8 mouse cellular contexts compared by ENCODE assay signal in genomic region chr16:32608712-32609400, GRCm38 (mm10). TPM values are rescaled to one million over a fixed set of nuclear protein-coding genes. Genes with fewer than 3 reads are reported as not detected.
DNase-seq lines count a peak whose midpoint lies in the region; ATAC-seq lines count a peak whose summit lies in the region.

Tfrc (plus strand) TSS chr16:32608920.

- WGBS in forebrain, embryonic 14.5 days, result under 1% methylated on average over 73 of the region's 73 CpGs
- whole genome bisulfite sequencing in neural tube, embryonic 15.5 days, result under 1% methylated on average over 73 of the region's 73 CpGs

- peak within 1 kb of the TSS; percentile 68 for H3K4me2 ChIP-seq in forebrain, embryonic 14.5 days (ENCODE audit: low read length)
- peak within 1 kb of the TSS; percentile 66 for H3K4me2 ChIP-seq in neural tube, embryonic 15.5 days

- H3K36me3 ChIP-seq in forebrain, embryonic 14.5 days (ENCODE audit: control insufficient read depth, insufficient read depth, low read length), result no peaks in the 10 kb centered on the region; the same call in 1 of the 2 replicates
- 0 out of 2 replicates have a peak, but pooled peaks cover 4% of the 10 kb centered on the region for H3K36me3 ChIP-seq in neural tube, embryonic 15.5 days

- intact Hi-C loops in heart, postnatal 14 days (cut with DNase I), result loop anchor here (2.0 kb wide), 1 partner anchor 100 kb away; no protein-coding TSS in a partner anchor

- peak within 1 kb of the TSS; percentile 95 for H3K27ac ChIP-seq in forebrain, embryonic 14.5 days (ENCODE audit: low read depth, low read length)
- peak within 1 kb of the TSS; percentile 96 for H3K27ac ChIP-seq in neural tube, embryonic 15.5 days (replicated peaks)

- peaks cover 9% of the 10 kb centered on the region for H3K4me1 ChIP-seq in forebrain, embryonic 14.5 days (ENCODE audit: control insufficient read depth, insufficient read depth, low read length)
- H3K4me1 ChIP-seq in neural tube, embryonic 15.5 days, result peaks cover 18% of the 10 kb centered on the region

- peak within 1 kb of the TSS; percentile 88 for H3K9ac ChIP-seq in forebrain, embryonic 14.5 days (ENCODE audit: low read length)
- peak within 1 kb of the TSS; percentile 91 for H3K9ac ChIP-seq in neural tube, embryonic 15.5 days (replicated peaks)

- H3K9me3 ChIP-seq in forebrain, embryonic 14.5 days (replicated peaks; ENCODE audit: control insufficient read depth, low read length), result no peaks in the 10 kb centered on the region
- no peaks in the 10 kb centered on the region for H3K9me3 ChIP-seq in neural tube, embryonic 15.5 days (replicated peaks)

- peak within 1 kb of the TSS; percentile 88 for H3K4me3 ChIP-seq in forebrain, embryonic 14.5 days (ENCODE audit: low read depth, low read length)
- peak within 1 kb of the TSS; percentile 92 for H3K4me3 ChIP-seq in neural tube, embryonic 15.5 days (replicated peaks)

- ATAC-seq in forebrain, embryonic 14.5 days, result peak; percentile 99
- ATAC-seq in neural tube, embryonic 15.5 days (ENCODE audit: low FRiP score), result peak; percentile 99

- DNase-seq in ES-CJ7 (ENCODE audit: low read depth, low spot score), result peak; percentile 100
- peak; percentile 98 for DNase-seq in cerebellum, adult 11 months
- peak; percentile 100 for DNase-seq in forebrain, embryonic 14.5 days (ENCODE audit: low spot score)
- peak; percentile 94 for DNase-seq in heart, postnatal 14 days
- DNase-seq in layer of hippocampus, adult 11-12 months (ENCODE audit: low spot score), result peak; percentile 93
- peak; percentile 97 to 98 for DNase-seq in lung, adult 18-20 months
- DNase-seq in testis, postnatal 14 days (ENCODE audit: low spot score), result peak; percentile 99

- no peaks in the 10 kb centered on the region for H3K27me3 ChIP-seq in forebrain, embryonic 14.5 days (replicated peaks; ENCODE audit: control insufficient read depth, insufficient read depth, low read length)
- no peaks in the 10 kb centered on the region for H3K27me3 ChIP-seq in neural tube, embryonic 15.5 days (replicated peaks)

RNA-seq across cellular contexts. Expression of gene Tfrc, which starts in this region (rescaled TPM):
- polyA plus RNA-seq in forebrain, embryonic 14.5 days (2014; fragmentation: Nextera tagmentation; extraction: Ambion mirVana), result 43.9 and 56.0 TPM in 2 replicates
- 100 to 1,000 TPM; 273 to 386 TPM for total RNA-seq in heart, postnatal 14 days (2021)
- polyA plus RNA-seq in neural tube, embryonic 15.5 days (2015; fragmentation: Nextera tagmentation; extraction: Ambion mirVana), result 32.7 and 33.1 TPM in 2 replicates

Comparison
In these comparisons a context has a peak if more than half of its experiments do, and no peak if none do; other contexts are left out.
1. Peak in every context shown above with its lines: DNase-seq, ATAC-seq, H3K4me3 ChIP-seq and H3K27ac ChIP-seq.